Mouse (Mus musculus): Measurements from ENCODE around the gene Dynlrb2. TPM values are rescaled to one million over a fixed set of nuclear protein-coding genes. Genes with fewer than 3 reads are reported as not detected.

Dynlrb2 gene
- polyA plus RNA-seq, 1 experiment from 2014 or later: not detected

DNA sequence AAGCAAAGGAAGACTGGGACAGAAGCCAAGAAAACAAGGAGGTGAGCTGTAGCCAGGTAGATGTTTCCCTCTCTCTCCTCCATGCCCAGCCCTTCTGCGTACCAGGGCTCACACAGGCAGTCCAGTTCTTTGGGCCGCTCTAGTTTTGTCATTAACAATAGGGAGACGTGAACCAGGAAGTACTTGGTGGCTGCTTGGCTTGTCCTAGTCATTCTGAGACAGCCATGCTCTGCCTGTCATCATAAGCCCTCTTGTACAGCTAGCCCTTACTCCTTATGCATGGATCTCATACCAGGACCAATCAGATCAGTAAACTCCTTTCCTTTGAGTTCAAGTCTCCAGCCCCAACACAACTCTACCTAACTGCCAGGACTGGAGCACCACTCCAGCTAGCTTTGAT lies 48.0 kb downstream of the Dynlrb2 start:
- WGBS: 82% methylated on average over 3 of the region's 3 CpGs
- Histone ChIP-seq H3K9ac (ENCODE audit: low read length) (no peak overlapping the region), H3K4me3 (ENCODE audit: low read depth, low read length) (no peak overlapping the region), H3K4me2 (ENCODE audit: low read length) (no peak overlapping the region), H3K4me1 (replicated peaks; ENCODE audit: control insufficient read depth, insufficient read depth, low read length) (no peaks in the 10 kb centered on the region), H3K9me3 (ENCODE audit: control insufficient read depth, low read length) (no peaks in the 10 kb centered on the region), H3K27me3 (replicated peaks; ENCODE audit: control insufficient read depth, insufficient read depth, low read length) (no peaks in the 10 kb centered on the region), H3K36me3 (ENCODE audit: control insufficient read depth, insufficient read depth, low read length) (no peaks in the 10 kb centered on the region), H3K27ac (ENCODE audit: low read depth) (no peak overlapping the region)
- DNase-seq (ENCODE audit: low spot score) (no peak), ATAC-seq (replicated peaks; ENCODE audit: low FRiP score, low TSS enrichment, low read depth) (no peak)

Other genes with a start within 250 kb of the Dynlrb2 start
- 5.9 and 7.2 TPM in 2 replicates for gene Cdyl2, start 228.0 kb downstream of the Dynlrb2 start, polyA plus RNA-seq (2014; fragmentation: Nextera tagmentation; extraction: Ambion mirVana)